16 mouse cellular contexts compared by ENCODE assay signal in genomic region chr8:110779924-110780718, GRCm38 (mm10). TPM values are rescaled to one million over a fixed set of nuclear protein-coding genes. Genes with fewer than 3 reads are reported as not detected.
A peak's percentile ranks its signal among the peaks of the same experiment; 100 is the strongest.
DNase-seq lines count a peak whose midpoint lies in the region; ATAC-seq and TF ChIP-seq lines count a peak whose summit lies in the region.
"Had no signal": no experiment of that assay in that cellular context is flagged by ENCODE, and none has a peak within 500 bp of the region (broad histone marks: within the 10 kb centered on the region; RNA-seq: fewer than 3 reads in every experiment).

No protein-coding gene starts in this region.

- no peak for TF ChIP-seq CTCF in kidney, postnatal 0 days (IDR thresholded peaks at IDR 0.05; ENCODE audit: low read depth)
- no peak for TF ChIP-seq CTCF in embryonic fibroblast, embryonic 13.5 days (IDR thresholded peaks at IDR 0.05; ENCODE audit: borderline replicate concordance, insufficient read depth, low read length)
- no peak for TF ChIP-seq CTCF in forebrain, postnatal 0 days (IDR thresholded peaks at IDR 0.05; ENCODE audit: low read depth)

- H3K4me3 ChIP-seq in kidney, postnatal 0 days (replicated peaks; ENCODE audit: low read depth, low read length): no peak overlapping the region
- no peak overlapping the region for H3K4me3 ChIP-seq in embryonic fibroblast, embryonic 13.5 days (ENCODE audit: insufficient read depth, low read length)
- no peak overlapping the region for H3K4me3 ChIP-seq in forebrain, postnatal 0 days (ENCODE audit: low read depth, low read length)
- H3K4me3 ChIP-seq: hindbrain, embryonic 13.5 days; midbrain, embryonic 10.5 days had no signal

- H3K4me2 ChIP-seq in kidney, postnatal 0 days (ENCODE audit: low read length): no peak overlapping the region
- H3K4me2 ChIP-seq in forebrain, postnatal 0 days (ENCODE audit: low read depth): no peak overlapping the region
- H3K4me2 ChIP-seq: hindbrain, embryonic 13.5 days had no signal

- H3K9ac ChIP-seq in kidney, postnatal 0 days (ENCODE audit: low read depth, low read length): no peak overlapping the region
- H3K9ac ChIP-seq in forebrain, postnatal 0 days: no peak overlapping the region
- H3K9ac ChIP-seq: hindbrain, embryonic 13.5 days had no signal

- no peak for ATAC-seq in kidney, postnatal 0 days (replicated peaks; ENCODE audit: low FRiP score, low read depth)
- ATAC-seq in forebrain, postnatal 0 days: no peak

- no peaks in the 10 kb centered on the region for H3K36me3 ChIP-seq in kidney, postnatal 0 days (ENCODE audit: insufficient read depth, low read length)
- H3K36me3 ChIP-seq in forebrain, postnatal 0 days (ENCODE audit: insufficient read depth): no peaks in the 10 kb centered on the region
- H3K36me3 ChIP-seq: hindbrain, embryonic 13.5 days; midbrain, embryonic 10.5 days had no signal

- no peak overlapping the region for H3K27ac ChIP-seq in kidney, postnatal 0 days
- peak overlapping the region; percentile 82 for H3K27ac ChIP-seq in embryonic fibroblast, embryonic 13.5 days (ENCODE audit: insufficient read depth, low read length)
- H3K27ac ChIP-seq in forebrain, postnatal 0 days (ENCODE audit: low read depth, low read length): no peak overlapping the region
- H3K27ac ChIP-seq: hindbrain, embryonic 13.5 days; midbrain, embryonic 10.5 days had no signal

- WGBS in kidney, postnatal 0 days: 59% methylated on average over 13 of the region's 13 CpGs
- WGBS in forebrain, postnatal 0 days: 85% methylated on average over 13 of the region's 13 CpGs

- TF ChIP-seq POLR2A in embryonic fibroblast, embryonic 13.5 days (IDR thresholded peaks at IDR 0.05; ENCODE audit: low read depth, low read length): no peak

- no peaks in the 10 kb centered on the region for H3K27me3 ChIP-seq in kidney, postnatal 0 days (ENCODE audit: insufficient read depth, low read length)
- H3K27me3 ChIP-seq in forebrain, postnatal 0 days (ENCODE audit: insufficient read depth, low read length): no peaks in the 10 kb centered on the region
- H3K27me3 ChIP-seq: hindbrain, embryonic 13.5 days had no signal

- DNase-seq in adrenal gland, adult 2 months: peak; percentile 42
- no peak for DNase-seq in adrenal gland, postnatal 25 days
- peak; percentile 70 for DNase-seq in kidney, postnatal 0 days (ENCODE audit: low spot score)
- no peak for DNase-seq in kidney, adult 11 months
- peak; percentile 98 for DNase-seq in 3T3-L1 (ENCODE audit: low read depth, low spot score)
- DNase-seq in forebrain, postnatal 0 days: no peak
- no peak for DNase-seq in testis, postnatal 10 days (ENCODE audit: low spot score)
- DNase-seq: B cell, adult 2 months; cerebellum, postnatal 14 days; kidney, adult 8-10 months; retina, postnatal 1 day; thymus, postnatal 14 days had no signal

- no peaks in the 10 kb centered on the region for H3K4me1 ChIP-seq in kidney, postnatal 0 days (replicated peaks; ENCODE audit: insufficient read depth, low read length)
- peaks cover 5% of the 10 kb centered on the region; the same call in 1 of the 2 replicates for H3K4me1 ChIP-seq in embryonic fibroblast, embryonic 13.5 days (ENCODE audit: control insufficient read depth, insufficient read depth, low read length)
- no peaks in the 10 kb centered on the region for H3K4me1 ChIP-seq in forebrain, postnatal 0 days (ENCODE audit: insufficient read depth)
- H3K4me1 ChIP-seq: hindbrain, embryonic 13.5 days; midbrain, embryonic 10.5 days had no signal

- H3K9me3 ChIP-seq in kidney, postnatal 0 days (replicated peaks; ENCODE audit: low read length): no peaks in the 10 kb centered on the region
- H3K9me3 ChIP-seq in forebrain, postnatal 0 days (ENCODE audit: low read length): no peaks in the 10 kb centered on the region
- H3K9me3 ChIP-seq: hindbrain, embryonic 13.5 days; midbrain, embryonic 10.5 days had no signal

RNA-seq across cellular contexts. Expression of gene Il34, which starts 25.6 kb away (rescaled TPM):
- total RNA-seq in adrenal gland, adult 2 months (2021): 10 to 100 TPM; 42.8 to 63.0 TPM
- 115 and 187 TPM in 2 replicates for polyA plus RNA-seq in adrenal gland, adult 2 months (2012; rRNA removed)
- 21.6 and 38.6 TPM in 2 replicates for total RNA-seq in adrenal gland, postnatal 25 days (2021)
- polyA plus RNA-seq in kidney, postnatal 0 days (2015; fragmentation: Nextera tagmentation; extraction: Ambion mirVana): 5.2 and 7.5 TPM in 2 replicates
- 2.7 and 5.0 TPM in 2 replicates for polyA plus RNA-seq in embryonic fibroblast, embryonic 13.5 days (2011; ENCODE audit: insufficient read length, low read depth, missing spikeins)
- total RNA-seq in forebrain, postnatal 0 days (2014; rRNA removed): 10.2 and 11.1 TPM in 2 replicates
- 8.8 and 9.1 TPM in 2 replicates for polyA plus RNA-seq in forebrain, postnatal 0 days (2015; fragmentation: Nextera tagmentation; extraction: Ambion mirVana)
- total RNA-seq: monocyte, adult 5-6 weeks had no signal

RNA-seq across cellular contexts. Expression of gene Mtss1l, which starts 58.8 kb away (rescaled TPM):
- total RNA-seq in adrenal gland, adult 2 months (2021): 10 to 100 TPM; 20.2 to 20.6 TPM
- polyA plus RNA-seq in adrenal gland, adult 2 months (2012; rRNA removed): 64.0 and 71.3 TPM in 2 replicates
- 23.9 and 27.7 TPM in 2 replicates for total RNA-seq in adrenal gland, postnatal 25 days (2021)
- 8.7 and 12.4 TPM in 2 replicates for polyA plus RNA-seq in kidney, postnatal 0 days (2015; fragmentation: Nextera tagmentation; extraction: Ambion mirVana)
- 33.7 and 54.3 TPM in 2 replicates for polyA plus RNA-seq in embryonic fibroblast, embryonic 13.5 days (2011; ENCODE audit: insufficient read length, low read depth, missing spikeins)
- total RNA-seq in forebrain, postnatal 0 days (2014; rRNA removed): 55.2 and 71.1 TPM in 2 replicates
- 42.2 and 49.0 TPM in 2 replicates for polyA plus RNA-seq in forebrain, postnatal 0 days (2015; fragmentation: Nextera tagmentation; extraction: Ambion mirVana)

Comparison
In these comparisons a context has a peak if more than half of its experiments do, and no peak if none do; other contexts are left out.
1. DNase-seq: peak in adrenal gland, adult 2 months (single experiment), kidney, postnatal 0 days (single experiment) and 3T3-L1 (single experiment); none in adrenal gland, postnatal 25 days (single experiment), kidney, adult 11 months (single experiment), forebrain, postnatal 0 days (single experiment) and testis, postnatal 10 days (single experiment).
2. RNA of gene Il34, which starts 25.6 kb away (polyA plus RNA-seq): 115 to 187 TPM in adrenal gland, adult 2 months; 8.8 to 9.1 TPM in forebrain, postnatal 0 days, 5.2 to 7.5 TPM in kidney, postnatal 0 days and 2.7 to 5.0 TPM in embryonic fibroblast, embryonic 13.5 days; every median in the first group is over 10 times any median in the second.